Mouse (Mus musculus): Measurements from ENCODE around the gene Tcf7l1.

GRCm38 (mm10) chr6:72795444-72795843 is 6.4 kb upstream of the Tcf7l1 start:
- TF ChIP-seq CTCF (IDR thresholded peaks at IDR 0.05), result no peak
- no peak for TF ChIP-seq EP300 (IDR thresholded peaks at IDR 0.05)
